Mouse (Mus musculus) forebrain, embryonic 12.5 days (tissue): ENCODE measurements around the gene Med13l. TPM values are rescaled to one million over a fixed set of nuclear protein-coding genes. Genes with fewer than 3 reads are reported as not detected.

Experiments used
- ATAC-seq: fragments of 200-750 bp; cut with Nextera tagmentation; 2 replicates; pipeline ENCODE4 v1.8.0; 2017; ENCODE audit warnings: moderate TSS enrichment; ENCODE audit not compliant: low FRiP score
- H3K27ac ChIP-seq: fragments of 300-500 bp; sonication (generic); 2 replicates; pipeline ENCODE4 v1.5.1; 2016; ENCODE audit warnings: mild to moderate bottlenecking
- H3K27me3 ChIP-seq: fragments of 300-500 bp; sonication (generic); 2 replicates; pipeline ENCODE4 v1.6.1; 2016; ENCODE audit warnings: mild to moderate bottlenecking
- H3K36me3 ChIP-seq: fragments of 300-500 bp; sonication (generic); replicated peaks from 2 replicates; pipeline ENCODE4 v1.6.1; 2016; ENCODE audit warnings: mild to moderate bottlenecking
- H3K4me1 ChIP-seq: fragments of 300-500 bp; sonication (generic); 2 replicates; pipeline ENCODE4 v1.6.1; 2016
- H3K4me2 ChIP-seq: fragments of 300-500 bp; sonication (generic); 2 replicates; pipeline ENCODE4 v1.6.1; 2016; ENCODE audit warnings: mild to moderate bottlenecking, moderate library complexity
- H3K4me3 ChIP-seq: fragments of 300-500 bp; sonication (generic); replicated peaks from 2 replicates; pipeline ENCODE4 v1.5.1; 2016; ENCODE audit warnings: mild to moderate bottlenecking
- H3K9ac ChIP-seq: fragments of 300-500 bp; sonication (generic); 2 replicates; pipeline ENCODE4 v1.6.1; 2016; ENCODE audit warnings: mild to moderate bottlenecking
- H3K9me3 ChIP-seq: fragments of 300-500 bp; sonication (generic); 2 replicates; pipeline ENCODE4 v1.6.1; 2016
- WGBS: fragments of 180-500 bp; shearing (Covaris S2); methylation state at CpG from one replicate; pipeline ENCODE4 v1.1.7; 2016; 5-methylcytosine and 5-hydroxymethylcytosine counted together
- polyA plus RNA-seq: library from polyadenylated mRNA; unstranded; fragments of >200 nt; fragmentation: Nextera tagmentation; extraction: Ambion mirVana; gene quantifications from 2 replicates; pipeline ENCODE4 v1.2.1, GENCODE M21; 2016

Med13l gene
- polyA plus RNA-seq, 1 experiment from 2014 or later: 17.7 TPM

- peaks cover 11% of the 10 kb centered on the region for H3K36me3 ChIP-seq
Observed at GRCm38 (mm10) chr5:118717456-118717855, 157.0 kb downstream of the Med13l start.

DNA sequence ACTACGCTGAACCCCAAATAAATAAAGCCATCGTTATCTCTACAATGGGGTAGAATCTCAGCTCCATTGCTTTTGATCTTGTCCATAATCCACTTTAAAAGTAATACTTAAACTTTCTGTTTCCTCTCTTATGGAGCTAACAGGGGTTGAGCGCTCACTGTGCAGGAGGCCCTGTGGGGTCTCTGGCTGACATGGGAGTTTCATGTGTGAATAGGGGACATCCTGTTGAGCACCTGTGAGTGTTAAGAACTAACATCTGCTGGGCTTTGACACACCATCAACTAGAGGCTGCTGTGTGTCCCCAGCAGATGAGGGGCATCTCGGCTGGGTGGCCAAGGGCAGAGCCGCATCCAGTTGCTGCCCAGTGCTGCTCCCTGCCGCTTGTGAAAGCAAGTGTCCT lies 157.6 kb downstream of the Med13l start:
- peaks cover 37% of the 10 kb centered on the region for H3K4me1 ChIP-seq
- no peak overlapping the region for H3K4me3 ChIP-seq
- H3K9ac ChIP-seq: no peak overlapping the region
- no peaks in the 10 kb centered on the region for H3K9me3 ChIP-seq
- H3K36me3 ChIP-seq: peaks cover 11% of the 10 kb centered on the region
- ATAC-seq: no peak
- WGBS: 85% methylated on average over 6 of the region's 6 CpGs
- no peak overlapping the region for H3K27ac ChIP-seq
- no peak overlapping the region for H3K4me2 ChIP-seq
- no peaks in the 10 kb centered on the region for H3K27me3 ChIP-seq

More at GRCm38 (mm10) chr5:118717456-118717855, 157.0 kb downstream of the Med13l start:
- 72% methylated on average over 10 of the region's 10 CpGs for WGBS
- no peaks in the 10 kb centered on the region for H3K27me3 ChIP-seq
- no peak overlapping the region for H3K4me3 ChIP-seq
- H3K4me1 ChIP-seq: peaks cover 37% of the 10 kb centered on the region
- no peak overlapping the region for H3K9ac ChIP-seq
- no peak overlapping the region for H3K4me2 ChIP-seq
- H3K27ac ChIP-seq: no peak overlapping the region
- no peak for ATAC-seq
- H3K9me3 ChIP-seq: no peaks in the 10 kb centered on the region

DNA sequence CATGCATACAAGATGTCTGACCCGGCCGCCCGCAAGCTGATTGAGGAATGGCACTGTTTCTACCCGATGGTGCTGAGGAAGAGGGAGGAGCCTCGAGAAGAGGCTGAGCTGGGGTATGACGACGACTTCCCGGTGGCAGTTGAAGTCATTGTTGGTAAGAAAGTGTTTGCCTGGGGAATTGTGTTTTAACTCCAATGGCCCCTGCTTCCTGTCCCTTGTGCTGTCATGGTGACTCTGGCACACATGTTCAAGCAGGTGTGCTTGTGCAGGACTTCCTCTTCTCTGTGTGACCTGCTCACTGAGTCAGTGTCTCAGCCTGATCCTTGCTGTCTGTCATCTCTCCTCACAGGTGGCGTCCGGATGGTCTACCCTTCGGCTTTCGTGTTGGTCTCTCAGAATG lies 160.9 kb downstream of the Med13l start:
- ATAC-seq: no peak
- Histone ChIP-seq H3K27me3 (no peaks in the 10 kb centered on the region), H3K4me2 (no peak overlapping the region), H3K9ac (no peak overlapping the region), H3K27ac (no peak overlapping the region), H3K4me3 (no peak overlapping the region), H3K9me3 (no peaks in the 10 kb centered on the region), H3K4me1 (peaks cover 20% of the 10 kb centered on the region), H3K36me3 (peaks cover 33% of the 10 kb centered on the region)
- 87% methylated on average over 12 of the region's 12 CpGs for WGBS

DNA sequence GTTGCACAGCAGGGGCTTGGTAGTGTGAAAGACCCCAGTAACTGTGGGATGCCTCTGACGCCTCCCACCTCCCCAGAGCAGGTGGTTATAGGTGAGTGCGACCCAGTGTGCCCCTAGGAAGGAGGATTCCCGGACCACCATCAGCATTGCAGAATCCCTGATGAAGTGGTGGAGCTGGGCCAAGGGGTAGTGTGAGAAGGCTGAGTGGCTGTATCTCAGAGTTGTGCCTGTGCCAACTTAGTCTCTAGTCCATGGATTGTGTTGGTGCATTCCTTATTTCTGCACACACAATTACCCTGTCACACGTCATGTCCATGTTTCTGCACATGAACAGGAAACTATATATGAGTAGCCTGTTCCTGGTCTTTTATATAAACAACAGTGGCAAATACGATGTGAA lies 161.4 kb downstream of the Med13l start:
- WGBS: 93% methylated on average over 5 of the region's 5 CpGs
- H3K4me1 ChIP-seq: peaks cover 16% of the 10 kb centered on the region
- no peak overlapping the region for H3K4me3 ChIP-seq
- H3K4me2 ChIP-seq: no peak overlapping the region
- peaks cover 36% of the 10 kb centered on the region for H3K36me3 ChIP-seq
- no peaks in the 10 kb centered on the region for H3K27me3 ChIP-seq
- no peaks in the 10 kb centered on the region for H3K9me3 ChIP-seq
- no peak for ATAC-seq
- no peak overlapping the region for H3K27ac ChIP-seq
- no peak overlapping the region for H3K9ac ChIP-seq

DNA sequence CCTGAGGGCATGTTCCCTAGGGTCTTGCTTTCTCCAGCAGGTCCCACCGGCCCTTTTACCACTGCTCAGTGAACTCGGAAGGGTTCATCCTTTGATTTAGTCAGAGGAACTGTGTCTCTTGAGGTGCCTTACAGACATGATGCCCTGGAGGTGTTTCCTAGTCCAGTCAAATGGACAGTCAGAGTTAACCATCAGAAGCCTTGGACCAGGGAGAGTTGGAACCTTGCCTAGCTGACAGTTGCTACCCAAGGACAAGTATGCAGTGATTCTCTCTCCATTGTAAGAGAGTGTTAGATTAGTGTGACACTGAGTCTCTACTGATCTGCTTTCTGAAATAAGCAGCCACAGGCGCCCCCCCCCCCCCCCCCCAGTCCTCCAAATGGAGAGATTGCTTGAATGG lies 162.0 kb downstream of the Med13l start:
- no peak for ATAC-seq
- H3K9ac ChIP-seq: no peak overlapping the region
- no peaks in the 10 kb centered on the region for H3K27me3 ChIP-seq
- no peak overlapping the region for H3K4me2 ChIP-seq
- H3K9me3 ChIP-seq: no peaks in the 10 kb centered on the region
- peaks cover 11% of the 10 kb centered on the region; the same call in 1 of the 2 replicates for H3K4me1 ChIP-seq
- H3K4me3 ChIP-seq: no peak overlapping the region
- 84% methylated on average over 3 of the region's 3 CpGs for WGBS
- H3K36me3 ChIP-seq: peaks cover 42% of the 10 kb centered on the region
- no peak overlapping the region for H3K27ac ChIP-seq

GRCm38 (mm10) chr5:118725425-118725824 lies 164.9 kb downstream of the Med13l start:
- Histone ChIP-seq H3K4me1 (no peaks in the 10 kb centered on the region), H3K27ac (no peak overlapping the region), H3K36me3 (peaks cover 70% of the 10 kb centered on the region), H3K9me3 (no peaks in the 10 kb centered on the region), H3K9ac (no peak overlapping the region), H3K4me2 (no peak overlapping the region), H3K4me3 (no peak overlapping the region), H3K27me3 (no peaks in the 10 kb centered on the region)
- ATAC-seq: no peak
- WGBS: 66% methylated on average over 6 of the region's 6 CpGs

DNA sequence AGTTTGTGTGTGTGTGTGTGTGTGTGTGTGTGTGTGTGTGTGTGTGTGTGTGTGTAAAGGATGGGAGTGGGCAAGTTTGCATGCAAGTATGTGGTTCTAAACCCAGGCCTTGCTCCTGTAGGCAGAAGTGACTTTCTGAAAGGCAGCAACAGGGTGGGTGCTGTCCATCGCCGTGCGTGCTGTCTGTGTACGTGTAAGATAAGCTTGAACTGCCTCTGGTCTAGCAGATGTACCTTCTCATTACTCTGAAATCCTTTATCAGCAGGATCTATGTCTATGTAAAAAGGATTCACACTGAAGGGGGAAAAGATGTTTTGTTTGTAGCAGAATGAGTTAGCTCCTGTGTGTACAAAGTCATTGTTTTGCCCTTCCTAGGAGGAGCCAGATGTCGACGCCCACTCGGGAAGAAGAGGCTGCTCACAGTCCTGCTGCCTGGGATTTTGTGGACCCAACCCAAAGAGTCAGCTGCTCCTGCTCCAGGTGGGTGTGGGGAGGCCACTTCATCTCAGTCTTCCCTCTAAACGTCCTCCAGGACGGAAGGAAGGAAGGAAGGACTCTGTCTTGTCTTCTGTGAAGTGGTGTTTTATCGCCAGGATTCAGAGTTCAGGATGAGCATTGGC lies 165.5 kb downstream of the Med13l start:
- H3K4me2 ChIP-seq: no peak overlapping the region
- H3K27me3 ChIP-seq: no peaks in the 10 kb centered on the region
- no peaks in the 10 kb centered on the region for H3K9me3 ChIP-seq
- H3K9ac ChIP-seq: no peak overlapping the region
- 82% methylated on average over 10 of the region's 10 CpGs for WGBS
- no peak overlapping the region for H3K27ac ChIP-seq
- H3K36me3 ChIP-seq: peaks cover 74% of the 10 kb centered on the region
- ATAC-seq: no peak
- H3K4me3 ChIP-seq: no peak overlapping the region
- no peaks in the 10 kb centered on the region for H3K4me1 ChIP-seq

DNA sequence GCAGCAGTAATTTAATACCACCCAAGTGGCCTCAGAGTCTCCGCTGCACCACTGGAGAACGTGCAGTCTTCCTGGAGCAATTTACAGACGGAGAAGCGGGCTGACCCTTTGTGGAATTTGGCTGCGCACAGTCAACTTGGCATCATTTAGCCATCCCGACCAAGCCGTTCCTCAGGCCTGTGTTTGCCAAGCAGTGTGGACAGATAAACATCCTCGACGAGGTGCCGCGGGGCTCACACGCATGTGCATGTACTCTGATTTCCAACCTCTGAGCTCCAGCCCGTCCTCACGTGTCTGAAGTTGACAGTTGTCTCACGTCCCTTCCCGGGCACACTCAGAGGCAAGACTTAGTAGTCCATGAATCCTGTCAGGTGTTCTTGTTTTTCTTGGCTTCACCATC lies 166.9 kb downstream of the Med13l start:
- H3K9me3 ChIP-seq: no peaks in the 10 kb centered on the region
- no peak for ATAC-seq
- H3K4me2 ChIP-seq: no peak overlapping the region
- H3K36me3 ChIP-seq: peaks cover 67% of the 10 kb centered on the region
- no peak overlapping the region for H3K27ac ChIP-seq
- WGBS: 96% methylated on average over 16 of the region's 16 CpGs
- H3K9ac ChIP-seq: no peak overlapping the region
- H3K27me3 ChIP-seq: no peaks in the 10 kb centered on the region
- H3K4me3 ChIP-seq: no peak overlapping the region
- 0 out of 2 replicates have a peak, but pooled peaks cover 2% of the 10 kb centered on the region for H3K4me1 ChIP-seq

DNA sequence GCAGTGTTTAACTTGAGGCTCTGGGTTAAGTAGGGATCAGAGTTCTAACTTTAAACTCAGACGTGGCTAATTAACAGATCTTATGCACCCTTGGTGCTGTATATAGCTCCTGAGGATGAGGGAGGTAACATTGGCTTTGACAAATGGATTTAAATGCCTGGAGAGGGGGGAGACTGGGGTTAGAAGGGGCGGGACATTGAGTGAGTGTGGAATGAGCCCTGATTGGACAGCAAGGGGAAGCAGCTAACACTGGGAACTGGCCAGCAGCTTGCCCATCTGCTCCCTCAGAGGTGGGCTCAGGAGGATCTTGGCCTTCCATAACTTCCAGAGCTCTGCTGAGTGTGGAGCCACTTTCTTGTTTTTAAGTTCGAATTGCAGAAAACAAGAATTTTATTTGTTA lies 171.7 kb downstream of the Med13l start:
- Histone ChIP-seq H3K9ac (no peak overlapping the region), H3K4me3 (no peak overlapping the region), H3K36me3 (peaks cover 69% of the 10 kb centered on the region), H3K4me1 (0 out of 2 replicates have a peak, but pooled peaks cover 3% of the 10 kb centered on the region), H3K9me3 (no peaks in the 10 kb centered on the region), H3K27ac (no peak overlapping the region), H3K27me3 (no peaks in the 10 kb centered on the region), H3K4me2 (no peak overlapping the region)
- WGBS: 52% methylated on average over 3 of the region's 3 CpGs
- ATAC-seq: 0 out of 2 replicates have a peak, but pooled peaks have one; percentile 17

DNA sequence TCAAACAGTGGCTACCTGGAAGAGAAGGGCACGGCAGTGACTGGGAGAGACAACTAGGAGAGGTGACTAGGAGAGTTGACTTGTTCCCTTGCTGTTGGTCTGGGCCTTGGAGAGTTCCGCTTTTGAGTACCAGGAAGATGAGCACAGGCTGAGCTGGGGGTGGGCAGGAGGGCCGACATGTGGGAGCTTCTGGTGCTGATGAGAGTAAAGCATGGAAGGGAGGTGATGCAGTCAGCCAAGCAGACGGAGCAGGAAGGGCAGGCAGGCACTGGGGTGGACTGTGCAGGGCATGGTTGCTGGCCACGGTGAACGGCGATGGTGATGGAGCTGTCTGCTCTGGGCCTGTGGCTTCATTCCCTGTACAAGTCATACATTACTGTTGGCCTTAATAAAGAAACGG lies 172.2 kb downstream of the Med13l start:
- 0 out of 2 replicates have a peak, but pooled peaks cover 3% of the 10 kb centered on the region for H3K4me1 ChIP-seq
- 92% methylated on average over 8 of the region's 8 CpGs for WGBS
- no peak for ATAC-seq
- H3K9me3 ChIP-seq: no peaks in the 10 kb centered on the region
- H3K36me3 ChIP-seq: peaks cover 64% of the 10 kb centered on the region
- no peak overlapping the region for H3K27ac ChIP-seq
- H3K9ac ChIP-seq: no peak overlapping the region
- no peaks in the 10 kb centered on the region for H3K27me3 ChIP-seq
- no peak overlapping the region for H3K4me2 ChIP-seq
- no peak overlapping the region for H3K4me3 ChIP-seq

GRCm38 (mm10) chr5:118733566-118733965 lies 173.1 kb downstream of the Med13l start:
- H3K36me3 ChIP-seq: peaks cover 64% of the 10 kb centered on the region
- H3K27ac ChIP-seq: no peak overlapping the region
- H3K9ac ChIP-seq: no peak overlapping the region
- no peaks in the 10 kb centered on the region for H3K9me3 ChIP-seq
- no peak for ATAC-seq
- H3K4me2 ChIP-seq: no peak overlapping the region
- H3K27me3 ChIP-seq: no peaks in the 10 kb centered on the region
- WGBS: 95% methylated on average over 4 of the region's 4 CpGs
- H3K4me1 ChIP-seq: 0 out of 2 replicates have a peak, but pooled peaks cover 3% of the 10 kb centered on the region
- H3K4me3 ChIP-seq: no peak overlapping the region

GRCm38 (mm10) chr5:118734455-118734854 lies 174.0 kb downstream of the Med13l start:
- H3K4me3 ChIP-seq: no peak overlapping the region
- no peaks in the 10 kb centered on the region for H3K27me3 ChIP-seq
- no peak for ATAC-seq
- 0 out of 2 replicates have a peak, but pooled peaks cover 3% of the 10 kb centered on the region for H3K4me1 ChIP-seq
- no peak overlapping the region for H3K27ac ChIP-seq
- H3K9ac ChIP-seq: no peak overlapping the region
- peaks cover 65% of the 10 kb centered on the region for H3K36me3 ChIP-seq
- 90% methylated on average over 9 of the region's 9 CpGs for WGBS
- no peaks in the 10 kb centered on the region for H3K9me3 ChIP-seq
- H3K4me2 ChIP-seq: no peak overlapping the region

DNA sequence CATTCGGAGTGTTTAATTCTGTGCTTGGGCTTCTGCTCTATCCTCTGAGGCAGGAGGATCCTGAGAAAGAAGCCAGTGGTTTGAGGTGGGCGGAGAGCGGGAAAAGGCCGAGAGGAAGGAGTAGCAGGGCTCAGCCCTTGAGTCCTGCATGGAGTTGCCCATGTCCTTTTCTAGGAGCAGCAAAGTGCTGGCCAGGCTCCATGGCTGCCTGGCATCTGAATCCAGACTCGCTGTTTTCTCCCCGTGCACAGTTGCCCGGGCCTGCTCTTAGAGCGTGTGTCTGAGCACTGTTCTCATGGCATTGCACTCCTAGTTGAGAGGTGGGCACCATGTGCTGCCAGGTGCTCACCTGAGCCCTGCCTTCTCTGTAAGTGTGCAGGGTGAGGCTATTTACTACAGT lies 175.3 kb downstream of the Med13l start:
- H3K9ac ChIP-seq: no peak overlapping the region
- H3K4me1 ChIP-seq: 0 out of 2 replicates have a peak, but pooled peaks cover 3% of the 10 kb centered on the region
- no peak overlapping the region for H3K27ac ChIP-seq
- H3K9me3 ChIP-seq: peaks cover 8% of the 10 kb centered on the region
- ATAC-seq: no peak
- H3K4me2 ChIP-seq: no peak overlapping the region
- H3K4me3 ChIP-seq: no peak overlapping the region
- 94% methylated on average over 8 of the region's 8 CpGs for WGBS
- peaks cover 65% of the 10 kb centered on the region for H3K36me3 ChIP-seq
- H3K27me3 ChIP-seq: no peaks in the 10 kb centered on the region
